ENCODE assay signal across 22 mouse cellular contexts in the genomic region with DNA sequence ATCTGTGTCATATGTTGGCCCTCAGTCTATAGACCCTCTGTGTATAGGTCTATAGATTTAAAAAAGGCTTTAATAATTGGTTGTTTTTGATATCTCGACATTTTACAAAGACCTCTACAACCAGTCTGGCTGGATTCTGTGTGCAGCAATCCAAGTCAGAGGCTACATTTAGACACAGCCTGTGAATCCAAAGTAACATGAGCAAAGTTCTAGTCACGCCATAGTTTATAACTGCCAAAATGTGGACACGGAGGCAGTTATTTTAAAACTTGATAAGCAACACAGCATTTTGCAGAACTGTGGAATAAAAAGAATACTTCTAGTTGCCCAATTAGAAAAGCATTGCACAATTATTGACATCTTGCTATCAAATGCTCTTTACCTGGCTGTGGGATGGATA.
A peak's percentile ranks its signal among the peaks of the same experiment; 100 is the strongest.
DNase-seq lines count a peak whose midpoint lies in the region; TF ChIP-seq lines count a peak whose summit lies in the region.
"Had no signal": no experiment of that assay in that cellular context is flagged by ENCODE, and none has a peak within 500 bp of the region (broad histone marks: within the 10 kb centered on the region; RNA-seq: fewer than 3 reads in every experiment).

No protein-coding gene starts in this region.

- DNase-seq in gastrocnemius, adult 18-20 months (ENCODE audit: low spot score): peak; percentile 51
- no peak for DNase-seq in gastrocnemius, postnatal 25 days
- no peak for DNase-seq in left cerebral cortex, adult 2 months (ENCODE audit: extremely low spot score in 1 of 2, low spot score in 2 of 2)
- DNase-seq in left cerebral cortex, postnatal 4 days: no peak
- DNase-seq in skeletal muscle tissue, adult 2 months (ENCODE audit: low read depth, low spot score): peak; percentile 47
- no peak for DNase-seq in layer of hippocampus, postnatal 25 days (ENCODE audit: extremely low spot score in 1 of 2, low spot score in 1 of 2)
- DNase-seq: adrenal gland, adult 8-10 months; adrenal gland, postnatal 25 days; cerebellum, adult 18-20 months; cerebellum, adult 9-10 months; cerebellum, postnatal 14 days; gastrocnemius, postnatal 10 days; heart, adult 18-20 months; heart, postnatal 10 days; heart, postnatal 36 days had no signal

- intact Hi-C loops in left cerebral cortex, adult 2 months (cut with DNase I): loop anchor here (2.0 to 5.0 kb wide), 2 partner anchors 57 to 137 kb away; no protein-coding TSS in a partner anchor
- intact Hi-C loops in left cerebral cortex, postnatal 4 days (cut with DNase I): no loop called here

- TF ChIP-seq CTCF in left cerebral cortex, adult 2 months (IDR thresholded peaks at IDR 0.05): no peak

- no peak overlapping the region for H3K4me3 ChIP-seq in left cerebral cortex, adult 2 months
- H3K4me3 ChIP-seq: forebrain, embryonic 10.5 days; forebrain, embryonic 13.5 days; heart, embryonic 12.5 days; heart, embryonic 15.5 days; hindbrain, embryonic 10.5 days; hindbrain, embryonic 13.5 days; intestine, embryonic 15.5 days had no signal

- H3K27ac ChIP-seq in left cerebral cortex, adult 2 months: peak overlapping the region; percentile 30; the same call in 1 of the 2 replicates
- H3K27ac ChIP-seq: forebrain, embryonic 10.5 days; forebrain, embryonic 13.5 days; heart, embryonic 15.5 days; hindbrain, embryonic 10.5 days; hindbrain, embryonic 13.5 days; intestine, embryonic 15.5 days had no signal

Comparison
In these comparisons a context has a peak if more than half of its experiments do, and no peak if none do; other contexts are left out.
1. DNase-seq: peak in gastrocnemius, adult 18-20 months (single experiment) and skeletal muscle tissue, adult 2 months (single experiment); none in gastrocnemius, postnatal 25 days (single experiment), left cerebral cortex, adult 2 months (0 of 2), left cerebral cortex, postnatal 4 days (single experiment) and layer of hippocampus, postnatal 25 days (0 of 2).